Mouse (Mus musculus) layer of hippocampus, adult 11-12 months (tissue): ENCODE measurements at regions not wholly inside any gene's neighbourhood (a gene's known extent, or its start where the extent isn't known, plus 50 kb on each side); places are given as distances from the start of the nearest gene placed in this dataset.

Experiments
- DNase-seq: peaks from one replicate; pipeline ENCODE4 v3.0.0; 2022; ENCODE audit warnings: low spot score

DNA sequence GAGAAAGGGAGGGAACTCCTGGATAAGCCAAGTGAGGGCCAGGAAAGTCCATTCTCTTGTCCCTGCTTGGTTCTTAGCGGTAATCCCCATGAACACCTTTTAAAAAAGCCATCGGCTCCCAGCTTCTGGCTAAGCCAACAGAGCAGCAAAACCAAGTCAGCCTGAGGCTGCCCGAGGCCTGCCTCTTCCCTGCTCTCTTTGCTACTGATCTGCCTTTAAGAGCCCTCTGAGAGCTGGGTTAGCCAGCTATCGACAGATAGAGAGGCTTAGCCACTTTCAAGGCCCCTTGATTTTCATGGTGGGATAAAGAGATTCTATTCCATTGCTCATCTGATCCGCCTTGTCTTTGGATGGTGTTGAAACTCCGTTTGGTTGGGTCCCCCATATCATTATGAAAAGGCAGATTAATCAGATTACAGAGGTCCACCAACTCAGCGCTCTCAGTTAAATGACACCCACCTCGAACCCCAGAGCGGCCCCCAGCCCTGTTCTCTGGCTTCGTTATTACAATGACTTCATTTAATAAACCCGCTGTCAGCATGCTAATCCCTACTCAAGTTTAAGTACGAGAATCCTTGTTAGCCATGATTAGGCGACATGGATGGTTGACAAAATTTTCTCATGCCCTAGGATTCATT lies 66.1 kb downstream of the Slc4a3 start:
- DNase-seq, result no peak

GRCm38 (mm10) chr1:75613206-75613605 lies 67.1 kb downstream of the Slc4a3 start:
- DNase-seq, result no peak

GRCm38 (mm10) chr1:75616971-75617370 lies 70.9 kb downstream of the Slc4a3 start:
- DNase-seq, result no peak

DNA sequence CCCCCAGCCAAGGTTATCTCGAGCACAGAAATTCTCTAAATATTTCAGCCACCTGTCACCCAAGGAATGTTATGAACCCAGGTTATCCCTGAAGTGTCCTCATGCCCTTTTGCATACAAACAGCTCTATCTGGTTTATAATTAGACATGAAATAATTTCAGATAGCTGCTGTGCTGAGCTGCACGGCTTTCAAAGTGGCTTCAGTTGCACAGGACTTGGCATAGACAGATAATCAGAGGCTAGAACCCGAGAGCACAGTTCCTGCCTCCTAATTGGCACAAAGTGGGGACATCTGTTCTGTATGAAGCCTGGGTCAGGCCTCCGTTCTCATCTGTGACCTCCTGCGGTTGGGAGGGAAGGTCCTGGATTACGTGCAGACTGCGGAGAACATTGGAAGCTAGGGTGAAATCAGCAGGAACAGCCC lies 72.3 kb downstream of the Slc4a3 start:
- DNase-seq, result no peak

DNA sequence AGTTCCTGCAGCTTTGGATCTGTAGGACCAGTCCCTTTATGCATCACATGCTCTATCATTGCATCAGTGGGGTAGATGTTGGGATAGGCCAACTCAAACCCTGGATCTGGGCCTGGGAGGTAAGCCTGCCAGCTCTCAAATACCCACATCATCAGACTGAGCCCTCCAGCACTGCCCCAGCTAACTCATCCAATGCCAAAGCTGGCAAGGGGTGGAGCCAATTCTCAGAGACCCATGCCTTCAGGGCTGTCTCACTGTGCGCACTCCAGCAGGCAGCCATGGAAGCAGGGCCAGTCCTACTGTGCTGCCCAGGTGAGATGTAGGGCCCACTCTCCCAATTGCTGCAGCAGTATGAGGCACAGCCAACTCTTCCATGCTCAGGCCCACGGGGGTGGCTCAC lies 84.2 kb downstream of the Slc4a3 start:
- DNase-seq, result no peak

- no peak for DNase-seq
Measured at GRCm38 (mm10) chr1:75631729-75632128, 85.7 kb downstream of the Slc4a3 start.

DNA sequence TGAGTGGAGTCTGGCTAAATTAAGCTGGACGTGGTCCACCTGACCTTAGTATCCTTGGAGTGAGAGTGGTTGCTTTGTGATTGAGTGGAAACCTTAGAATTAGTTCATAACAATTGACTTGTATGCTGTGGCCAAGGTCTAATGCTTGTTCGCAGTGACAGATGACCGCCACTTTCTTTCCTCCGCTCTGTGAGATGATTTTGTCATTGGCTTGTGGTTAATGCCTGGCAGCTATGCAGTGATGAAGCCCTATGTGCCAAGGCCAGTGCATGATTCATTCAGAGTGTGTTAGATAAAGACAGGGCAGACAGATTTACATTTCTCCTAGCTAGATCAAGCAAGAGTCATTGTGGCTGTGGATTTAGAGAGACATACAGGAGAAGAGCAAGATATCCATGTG lies 89.5 kb downstream of the Slc4a3 start:
- DNase-seq, result no peak

- DNase-seq, result no peak
Measured at GRCm38 (mm10) chr1:75639031-75640001, 93.2 kb downstream of the Slc4a3 start.

DNA sequence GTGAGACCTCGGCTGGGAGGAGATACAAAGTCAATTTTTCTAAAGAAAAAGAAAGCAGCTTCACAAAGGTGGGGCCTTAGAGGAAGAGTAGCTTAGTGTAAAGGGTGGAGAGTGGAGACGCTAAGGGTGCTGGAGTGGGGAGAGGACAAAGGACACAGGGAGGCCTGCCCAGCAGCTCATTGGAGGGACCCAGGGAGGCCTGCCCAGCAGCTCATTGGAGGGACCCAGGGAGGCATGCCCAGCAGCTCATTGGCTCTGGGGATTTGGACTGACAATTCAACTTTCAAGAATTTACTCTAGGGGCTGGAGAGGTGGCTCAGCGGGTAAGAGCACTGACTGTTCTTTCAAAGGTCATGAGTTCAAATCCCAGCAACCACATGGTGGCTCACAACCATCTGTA lies 96.4 kb downstream of the Slc4a3 start:
- no peak for DNase-seq

DNA sequence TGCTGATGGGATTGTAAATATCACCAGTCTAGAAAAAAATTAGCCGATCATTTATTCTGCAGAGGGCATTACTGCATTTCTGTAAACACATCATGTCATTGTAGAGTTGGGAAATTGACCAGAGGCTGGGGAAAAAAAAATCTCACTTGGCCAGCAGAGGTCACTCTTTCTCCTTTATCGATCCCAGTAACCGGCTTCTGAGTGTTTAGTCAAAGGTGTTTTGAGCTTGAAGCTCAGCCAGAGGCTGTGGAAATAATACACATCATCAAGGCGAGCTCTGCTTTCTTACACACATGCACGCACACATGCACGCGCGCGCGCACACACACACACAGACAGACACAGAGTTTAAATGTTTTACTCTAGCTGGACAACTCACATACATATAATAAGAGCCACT lies 106.5 kb downstream of the Slc4a3 start:
- peak; percentile 86 for DNase-seq

GRCm38 (mm10) chr1:75652987-75653573 lies 107.0 kb downstream of the Slc4a3 start:
- DNase-seq, result no peak

GRCm38 (mm10) chr1:75653671-75654076 lies 107.6 kb downstream of the Slc4a3 start:
- peak; percentile 83 for DNase-seq

DNA sequence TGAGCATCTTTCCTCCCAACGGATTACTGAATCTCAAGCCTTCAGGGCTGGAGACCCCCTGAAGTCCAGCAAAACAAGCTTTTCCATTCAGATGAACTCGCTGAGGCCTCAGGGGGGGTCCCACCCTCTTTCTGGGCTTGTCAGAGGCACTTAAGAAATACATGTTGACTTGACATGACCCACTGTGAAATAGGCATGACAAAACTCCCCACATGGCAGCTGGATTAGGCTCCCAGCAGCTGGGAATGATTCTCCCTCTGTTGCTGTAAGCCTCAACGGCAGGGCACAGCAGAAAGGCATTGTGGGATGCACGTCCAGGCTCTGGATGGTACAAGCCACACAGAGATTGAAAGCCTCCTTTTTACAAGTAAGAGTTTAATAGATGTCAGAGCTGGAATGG lies 110.5 kb downstream of the Slc4a3 start:
- DNase-seq, result no peak

DNA sequence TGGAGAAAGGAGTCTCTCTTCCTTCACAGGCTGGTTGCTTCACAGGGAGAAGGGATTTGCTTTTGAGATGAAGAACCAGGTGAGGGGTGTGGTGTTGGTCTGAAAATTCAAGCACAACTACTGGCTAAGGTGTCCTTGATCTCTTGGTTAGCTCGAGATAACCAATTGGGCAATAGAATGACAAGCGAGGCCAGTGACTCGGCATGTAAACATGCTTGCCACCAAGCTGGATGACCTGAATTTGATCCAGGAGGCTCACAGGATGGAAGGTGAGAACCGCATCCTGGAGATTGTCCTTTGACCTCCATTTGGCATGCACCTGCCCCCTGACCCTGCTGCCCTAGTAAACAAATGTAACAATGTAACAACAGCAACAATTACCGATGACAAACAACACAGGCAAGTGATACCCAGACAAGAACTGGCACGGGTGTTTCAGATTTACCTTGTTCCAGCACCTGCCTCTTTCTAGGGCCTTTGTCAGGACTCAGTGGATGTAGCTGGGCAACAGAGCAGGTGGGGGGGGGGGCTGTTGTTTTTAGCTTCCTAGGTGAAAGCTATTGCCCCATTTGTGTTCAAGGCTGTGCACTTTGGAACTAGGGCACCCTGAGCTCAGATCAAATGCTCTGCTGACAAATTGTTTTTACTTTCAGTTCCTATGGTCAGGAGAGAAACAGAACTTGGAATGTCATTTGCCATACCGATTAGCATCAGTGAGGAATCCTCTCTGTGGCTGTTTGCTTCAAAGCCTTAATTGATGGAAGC lies 114.5 kb downstream of the Slc4a3 start:
- DNase-seq, result no peak

GRCm38 (mm10) chr1:75662141-75662990 lies 116.3 kb downstream of the Slc4a3 start:
- DNase-seq, result no peak

DNA sequence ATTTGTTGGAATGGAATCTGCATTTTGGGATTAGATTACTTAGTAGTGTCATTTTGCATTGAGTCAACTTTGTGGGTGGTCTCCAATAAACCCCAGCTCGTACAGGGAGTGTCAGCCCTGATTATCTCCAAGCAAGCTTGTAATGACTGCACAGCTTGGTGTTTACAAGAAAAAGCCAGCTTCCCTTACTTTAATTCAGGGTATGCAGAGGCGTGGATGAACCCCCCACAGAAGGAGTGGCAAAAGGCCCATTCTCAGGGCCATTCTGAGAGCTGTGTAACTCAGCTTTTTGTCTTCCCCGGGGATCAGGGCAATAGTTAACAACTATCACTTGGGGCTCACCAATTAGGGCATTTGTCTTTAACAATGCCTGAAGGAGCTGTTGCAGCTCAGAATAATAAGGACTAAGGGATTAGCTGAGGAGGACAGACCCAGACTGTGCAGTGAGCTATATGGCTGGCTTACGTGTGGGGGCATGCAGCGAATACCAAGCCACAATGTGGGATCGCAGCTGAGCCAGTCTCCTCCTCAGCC lies 121.7 kb downstream of the Slc4a3 start:
- DNase-seq, result no peak

- peak; percentile 43 for DNase-seq
Measured at GRCm38 (mm10) chr1:75676295-75676694, 130.2 kb downstream of the Slc4a3 start.

DNA sequence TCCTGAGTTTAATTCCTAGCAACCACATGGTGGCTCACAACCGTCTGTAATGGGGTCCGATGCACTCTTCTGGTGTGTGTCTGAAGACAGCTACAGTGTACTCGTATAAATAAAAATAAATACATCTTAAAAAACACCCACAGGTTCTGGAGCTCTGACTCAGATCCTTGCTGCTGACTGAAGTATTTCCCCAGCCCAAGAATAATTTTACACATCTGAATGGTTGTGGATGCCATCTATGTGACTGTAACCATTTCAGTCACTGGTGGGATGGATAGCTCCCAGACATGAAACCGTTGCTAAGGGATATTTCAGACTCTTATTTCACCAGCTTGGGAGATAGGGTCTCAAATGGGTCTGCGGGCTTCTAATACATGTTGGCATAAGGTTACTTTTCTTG lies 131.6 kb downstream of the Slc4a3 start:
- DNase-seq, result no peak

- DNase-seq, result no peak
Measured at GRCm38 (mm10) chr1:75678279-75678678, 132.2 kb downstream of the Slc4a3 start.

DNA sequence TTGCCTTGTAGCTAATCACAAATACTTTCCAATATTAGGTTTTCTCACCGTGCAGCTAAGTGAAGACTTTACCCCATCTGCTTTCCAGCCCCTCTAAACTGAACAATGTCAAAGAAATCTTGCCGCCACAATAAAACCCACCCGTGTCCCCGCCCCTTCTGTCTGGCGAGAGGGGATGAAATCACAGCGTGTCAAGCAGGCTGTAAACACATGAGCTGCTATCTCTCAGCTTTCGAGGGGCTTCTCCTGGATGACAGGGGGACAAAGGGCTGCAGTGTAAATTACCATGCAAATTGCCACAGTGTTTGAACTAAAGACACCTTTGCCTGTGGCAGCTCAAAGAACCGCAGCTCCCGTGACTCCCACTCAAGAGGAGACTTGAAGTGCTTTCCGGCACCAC lies 134.3 kb downstream of the Slc4a3 start:
- no peak for DNase-seq

DNA sequence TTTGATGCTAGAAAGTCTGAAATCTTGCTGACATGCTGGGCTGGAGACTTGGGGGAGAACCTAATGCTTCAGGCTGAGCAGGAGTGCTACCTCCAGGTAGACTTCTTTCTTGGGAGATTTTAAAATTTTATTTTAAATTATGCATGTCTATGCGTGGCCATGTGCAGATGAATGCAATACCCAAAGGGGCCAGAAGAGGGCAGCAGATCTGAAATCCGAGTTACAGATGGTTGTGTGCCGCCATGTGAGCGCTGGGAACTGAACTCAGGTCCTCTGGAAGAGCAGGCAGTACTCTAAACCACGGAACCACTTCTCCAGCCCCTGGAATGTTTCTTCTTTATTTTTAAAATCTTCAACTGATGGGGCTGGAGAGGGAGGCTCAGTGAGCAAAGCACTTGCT lies 135.8 kb downstream of the Slc4a3 start:
- DNase-seq, result no peak
